Mouse (Mus musculus) kidney, embryonic 16.5 days (tissue): ENCODE results near the gene Synj1. TPM values are rescaled to one million over a fixed set of nuclear protein-coding genes. Genes with fewer than 3 reads are reported as not detected.
A peak's percentile ranks its signal among the peaks of the same experiment; 100 is the strongest.

Source experiments
- ATAC-seq: fragments of 200-750 bp; cut with Nextera tagmentation; 2 replicates; pipeline ENCODE4 v1.8.0; 2017; ENCODE audit warnings: moderate TSS enrichment; ENCODE audit not compliant: low FRiP score, low TSS enrichment
- H3K27ac ChIP-seq: fragments of 300-500 bp; sonication (generic); 2 replicates; pipeline ENCODE4 v1.5.1; 2014; ENCODE audit warnings: low read length
- H3K27me3 ChIP-seq: fragments of 300-500 bp; sonication (generic); 2 replicates; pipeline ENCODE4 v1.6.1; 2014; ENCODE audit warnings: low read length, control low read depth, mixed read lengths; ENCODE audit not compliant: insufficient read depth
- H3K36me3 ChIP-seq: fragments of 300-500 bp; sonication (generic); 2 replicates; pipeline ENCODE4 v1.6.1; 2014; ENCODE audit warnings: low read length, control low read depth, mixed read lengths; ENCODE audit not compliant: insufficient read depth
- H3K4me1 ChIP-seq: fragments of 300-500 bp; sonication (generic); 2 replicates; pipeline ENCODE4 v1.6.1; 2014; ENCODE audit warnings: low read length, control low read depth, mixed read lengths; ENCODE audit not compliant: insufficient read depth
- H3K4me2 ChIP-seq: fragments of 300-500 bp; sonication (generic); replicated peaks from 2 replicates; pipeline ENCODE4 v1.6.1; 2014; ENCODE audit warnings: low read depth, low read length
- H3K4me3 ChIP-seq: fragments of 300-500 bp; sonication (generic); 2 replicates; pipeline ENCODE4 v1.5.1; 2014; ENCODE audit warnings: mild to moderate bottlenecking, low read length
- H3K9ac ChIP-seq: fragments of 300-500 bp; sonication (generic); replicated peaks from 2 replicates; pipeline ENCODE4 v1.6.1; 2014; ENCODE audit warnings: low read length
- H3K9me3 ChIP-seq: fragments of 300-500 bp; sonication (generic); 2 replicates; pipeline ENCODE4 v1.6.1; 2016; ENCODE audit warnings: low read length, control low read depth
- WGBS: fragments of 180-500 bp; shearing (Covaris S2); extraction: QIAGEN DNeasy Blood & Tissue Kit; methylation state at CpG from one replicate; pipeline ENCODE4 v1.1.7; 2014; 5-methylcytosine and 5-hydroxymethylcytosine counted together
- polyA plus RNA-seq: library from polyadenylated mRNA; unstranded; fragments of >200 nt; fragmentation: Nextera tagmentation; extraction: Ambion mirVana; gene quantifications from 2 replicates; pipeline ENCODE4 v1.2.1, GENCODE M21; 2015

Gene Synj1
- polyA plus RNA-seq, 1 experiment from 2014 or later, result 12.3 TPM

DNA sequence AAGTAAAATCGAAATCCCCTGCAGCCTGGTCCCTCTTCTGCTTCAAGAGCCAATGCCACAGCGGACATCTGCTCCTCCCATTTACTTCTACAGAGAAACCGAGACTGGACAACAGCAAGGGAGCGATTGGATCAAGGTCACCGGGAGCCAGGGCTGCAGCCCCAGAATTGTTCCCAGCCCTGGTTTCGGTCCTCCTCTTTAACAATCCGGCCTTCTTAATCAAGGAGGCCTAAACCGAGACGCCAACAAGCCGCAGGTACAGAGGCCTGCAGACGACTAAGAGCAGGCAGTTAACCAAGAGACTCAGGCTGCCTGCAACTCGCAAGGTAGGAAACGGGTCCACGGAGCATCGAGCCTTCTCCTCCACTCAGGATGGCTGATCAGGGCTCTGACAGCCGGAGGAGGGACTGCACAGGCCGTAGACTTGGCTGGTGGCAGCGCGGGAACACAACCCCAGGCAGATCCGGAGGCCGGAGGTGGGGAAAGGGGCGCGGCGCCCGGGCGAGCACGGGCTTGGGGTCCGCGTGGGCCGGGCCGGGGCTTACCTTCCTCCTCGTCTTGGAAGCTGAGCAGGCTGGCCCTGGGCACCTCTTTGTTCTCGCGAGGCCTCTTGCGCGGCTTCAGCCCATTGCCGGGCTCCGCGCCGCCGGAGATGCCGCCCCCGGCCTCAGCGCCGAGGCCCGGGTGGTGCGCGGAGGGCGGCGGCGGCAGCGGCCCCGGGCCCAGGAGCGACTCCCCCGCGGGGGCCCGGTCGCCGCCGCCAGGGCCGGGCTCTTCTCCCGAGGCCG is 32.5 kb upstream of the Synj1 start:
- Histone ChIP-seq H3K36me3 (0 out of 2 replicates have a peak, but pooled peaks cover 4% of the 10 kb centered on the region), H3K27me3 (no peaks in the 10 kb centered on the region; the same call in 1 of the 2 replicates), H3K9me3 (no peaks in the 10 kb centered on the region), H3K4me1 (peaks cover 15% of the 10 kb centered on the region), H3K4me2 (peak overlapping the region; percentile 59), H3K4me3 (peak overlapping the region; percentile 99), H3K27ac (peak overlapping the region; percentile 97), H3K9ac (peak overlapping the region; percentile 96)
- peak; percentile 84 for ATAC-seq
- under 1% methylated on average over 42 of the region's 63 CpGs for WGBS

GRCm38 (mm10) chr16:91042640-91043039 is 31.5 kb upstream of the Synj1 start:
- H3K27ac ChIP-seq, result no peak overlapping the region
- H3K27me3 ChIP-seq, result no peaks in the 10 kb centered on the region; the same call in 1 of the 2 replicates
- H3K36me3 ChIP-seq, result peaks cover 12% of the 10 kb centered on the region; the same call in 1 of the 2 replicates
- ATAC-seq, result no peak
- peak overlapping the region; percentile 63; the same call in 1 of the 2 replicates for H3K9ac ChIP-seq
- 41% methylated on average over 1 of the region's 1 CpGs for WGBS
- H3K4me3 ChIP-seq, result peak overlapping the region; percentile 33
- no peaks in the 10 kb centered on the region for H3K9me3 ChIP-seq
- H3K4me2 ChIP-seq, result peak overlapping the region; percentile 59
- H3K4me1 ChIP-seq, result peaks cover 15% of the 10 kb centered on the region

GRCm38 (mm10) chr16:91035866-91036265 is 24.8 kb upstream of the Synj1 start:
- ATAC-seq, result no peak
- Histone ChIP-seq H3K27ac (no peak overlapping the region), H3K9me3 (no peaks in the 10 kb centered on the region), H3K9ac (no peak overlapping the region), H3K27me3 (no peaks in the 10 kb centered on the region), H3K36me3 (peaks cover 60% of the 10 kb centered on the region), H3K4me3 (no peak overlapping the region), H3K4me1 (no peaks in the 10 kb centered on the region), H3K4me2 (no peak overlapping the region)
- WGBS, result 83% methylated on average over 10 of the region's 10 CpGs

DNA sequence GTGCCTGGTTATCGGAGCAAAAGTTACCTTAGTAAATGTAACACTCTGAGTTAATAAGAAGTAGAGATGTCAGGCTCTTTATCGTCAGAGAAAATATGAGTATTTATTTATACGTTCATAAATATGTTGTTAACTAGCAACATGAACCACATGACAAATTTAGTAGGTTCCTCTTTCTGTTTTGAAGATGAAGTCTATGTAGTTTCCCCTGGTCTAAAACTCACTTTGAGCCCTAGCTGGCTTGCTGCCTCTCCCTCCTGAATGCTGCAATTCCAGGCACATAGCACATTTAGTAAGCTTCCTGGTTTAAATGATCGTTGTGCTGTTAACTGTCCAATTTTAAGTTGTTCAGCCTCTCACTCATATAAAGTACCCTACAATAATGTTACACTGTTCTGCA is 19.6 kb upstream of the Synj1 start:
- H3K9me3 ChIP-seq, result no peaks in the 10 kb centered on the region
- no peak overlapping the region for H3K4me3 ChIP-seq
- H3K27me3 ChIP-seq, result no peaks in the 10 kb centered on the region
- WGBS, result 94% methylated on average over 4 of the region's 4 CpGs
- peaks cover 72% of the 10 kb centered on the region for H3K36me3 ChIP-seq
- no peak overlapping the region for H3K4me2 ChIP-seq
- no peak overlapping the region for H3K9ac ChIP-seq
- no peaks in the 10 kb centered on the region for H3K4me1 ChIP-seq
- H3K27ac ChIP-seq, result no peak overlapping the region
- no peak for ATAC-seq

- no peak for ATAC-seq
- H3K9ac ChIP-seq, result no peak overlapping the region
- H3K9me3 ChIP-seq, result no peaks in the 10 kb centered on the region
- no peak overlapping the region for H3K4me3 ChIP-seq
- no peak overlapping the region for H3K4me2 ChIP-seq
- H3K36me3 ChIP-seq, result peaks cover 74% of the 10 kb centered on the region
- H3K27me3 ChIP-seq, result no peaks in the 10 kb centered on the region
- H3K4me1 ChIP-seq, result no peaks in the 10 kb centered on the region
- H3K27ac ChIP-seq, result no peak overlapping the region
- 89% methylated on average over 2 of the region's 2 CpGs for WGBS
Measured at GRCm38 (mm10) chr16:91029901-91030300, 18.8 kb upstream of the Synj1 start.

- Histone ChIP-seq H3K27ac (no peak overlapping the region), H3K4me3 (no peak overlapping the region), H3K9ac (no peak overlapping the region), H3K4me1 (no peaks in the 10 kb centered on the region), H3K9me3 (0 out of 2 replicates have a peak, but pooled peaks cover 2% of the 10 kb centered on the region), H3K4me2 (no peak overlapping the region), H3K36me3 (peaks cover 74% of the 10 kb centered on the region), H3K27me3 (no peaks in the 10 kb centered on the region)
- ATAC-seq, result no peak
- WGBS, result 91% methylated on average over 8 of the region's 8 CpGs
Measured at GRCm38 (mm10) chr16:91029161-91029743, 18.1 kb upstream of the Synj1 start.

DNA sequence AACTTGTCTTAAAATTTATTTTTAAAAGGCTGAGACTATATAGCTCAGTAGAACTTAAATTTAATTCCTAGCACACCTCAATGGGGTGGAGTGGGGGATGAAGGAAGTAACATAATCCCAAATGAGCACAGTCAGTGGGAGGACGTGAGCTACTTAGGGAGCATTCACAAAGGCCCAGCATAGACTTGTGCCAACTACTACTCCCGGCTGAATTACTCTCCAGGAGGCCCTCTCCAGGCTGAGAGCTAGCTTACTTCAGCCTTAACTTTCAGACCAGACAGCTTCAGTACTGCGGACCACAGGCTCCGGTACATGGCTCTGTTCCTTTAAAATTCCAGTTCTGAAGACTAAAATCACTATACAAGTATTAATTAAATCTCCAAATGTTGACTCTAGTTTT is 15.2 kb upstream of the Synj1 start:
- Histone ChIP-seq H3K36me3 (peaks cover 77% of the 10 kb centered on the region), H3K27ac (no peak overlapping the region), H3K27me3 (no peaks in the 10 kb centered on the region), H3K4me1 (no peaks in the 10 kb centered on the region), H3K9ac (no peak overlapping the region), H3K9me3 (peaks cover 5% of the 10 kb centered on the region; the same call in 1 of the 2 replicates), H3K4me2 (no peak overlapping the region), H3K4me3 (no peak overlapping the region)
- WGBS, result 90% methylated on average over 4 of the region's 4 CpGs
- ATAC-seq, result no peak

GRCm38 (mm10) chr16:91023384-91023783 is 12.3 kb upstream of the Synj1 start:
- peaks cover 87% of the 10 kb centered on the region for H3K36me3 ChIP-seq
- 87% methylated on average over 1 of the region's 1 CpGs for whole genome bisulfite sequencing
- H3K4me1 ChIP-seq, result no peaks in the 10 kb centered on the region
- H3K27me3 ChIP-seq, result no peaks in the 10 kb centered on the region
- H3K9me3 ChIP-seq, result peaks cover 5% of the 10 kb centered on the region; the same call in 1 of the 2 replicates
- H3K9ac ChIP-seq, result no peak overlapping the region
- H3K27ac ChIP-seq, result no peak overlapping the region
- no peak for ATAC-seq
- H3K4me2 ChIP-seq, result no peak overlapping the region
- no peak overlapping the region for H3K4me3 ChIP-seq

DNA sequence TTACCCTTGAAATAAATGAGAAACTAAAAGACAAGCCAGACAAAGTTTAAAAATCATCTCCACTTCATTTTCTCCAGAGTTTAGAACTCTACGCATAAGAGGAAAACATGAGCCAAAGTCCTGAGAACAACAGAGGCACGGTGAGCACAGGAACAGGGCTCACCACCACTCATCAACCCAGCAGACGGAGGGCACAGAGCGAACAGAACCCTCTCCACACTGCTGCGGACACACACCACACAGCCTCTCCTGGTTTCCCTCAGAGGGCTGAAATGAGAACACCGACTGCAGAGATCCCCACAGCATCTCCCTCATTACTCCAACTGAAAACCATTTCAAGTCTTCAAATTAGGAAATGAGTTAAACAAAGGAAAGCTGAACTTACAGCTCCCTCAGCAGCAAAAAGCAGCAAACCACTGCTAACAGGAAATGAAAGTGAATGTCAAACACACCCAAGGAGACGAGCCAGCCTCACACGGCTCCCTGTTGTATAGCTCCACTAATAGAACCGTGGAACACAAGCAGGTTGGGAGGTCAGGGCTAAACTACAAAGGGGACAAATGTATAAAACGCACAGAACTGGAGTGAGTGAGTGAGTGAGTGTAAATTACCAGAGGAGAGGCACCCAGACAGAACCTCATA is 9.9 kb upstream of the Synj1 start:
- Histone ChIP-seq H3K4me3 (no peak overlapping the region), H3K36me3 (peaks cover 85% of the 10 kb centered on the region), H3K4me2 (no peak overlapping the region), H3K9ac (no peak overlapping the region), H3K27ac (no peak overlapping the region), H3K9me3 (peaks cover 5% of the 10 kb centered on the region; the same call in 1 of the 2 replicates), H3K27me3 (no peaks in the 10 kb centered on the region), H3K4me1 (no peaks in the 10 kb centered on the region)
- 92% methylated on average over 10 of the region's 10 CpGs for WGBS
- no peak for ATAC-seq
